Mouse (Mus musculus): ENCODE measurements around the gene Kdm4b. TPM values are rescaled to one million over a fixed set of nuclear protein-coding genes. Genes with fewer than 3 reads are reported as not detected.

Kdm4b gene
- total and polyA plus RNA-seq, 3 experiments = 9.1 to 27.5 TPM; not detected in 1

DNA sequence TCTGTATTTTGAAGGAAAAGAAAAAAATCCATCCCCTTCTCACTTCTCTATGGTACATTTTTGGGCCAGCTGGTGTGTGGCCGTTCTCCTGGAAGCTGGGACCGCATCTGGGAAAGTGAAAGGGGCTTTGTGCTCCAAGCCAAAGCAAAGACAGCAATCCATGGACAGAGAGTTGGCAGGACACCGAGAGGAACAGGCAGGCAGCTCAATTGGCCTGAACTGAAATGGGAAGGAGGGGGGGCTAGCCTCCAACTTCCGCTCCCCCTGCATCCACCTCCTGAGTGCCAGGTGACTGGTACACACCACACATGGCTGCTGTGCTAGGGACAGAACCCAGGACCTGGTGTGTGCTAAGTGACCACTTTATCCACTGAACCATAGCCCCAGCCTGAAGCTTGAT, 43.1 kb upstream of the Kdm4b start:
- H3K4me3 ChIP-seq (ENCODE audit: control insufficient read depth in 1 of 2, insufficient read depth in 1 of 2, low read depth in 2 of 2, low read length in 2 of 2) = no peak overlapping the region
- no peaks in the 10 kb centered on the region for H3K79me2 ChIP-seq (ENCODE audit: control insufficient read depth, insufficient read depth, low read length, poor library complexity)
- peaks cover 0 to 10% of the 10 kb centered on the region in 2 experiments; a peak in 2 of 4 replicates for H3K36me3 ChIP-seq (ENCODE audit: control insufficient read depth in 1 of 2, insufficient read depth in 2 of 2, low read length in 2 of 2)
- H3K9ac ChIP-seq (ENCODE audit: control insufficient read depth, low read depth, low read length, poor library complexity, severe bottlenecking) = peak overlapping the region; percentile 17; the same call in 1 of the 2 replicates
- H3K4me1 ChIP-seq (ENCODE audit: control insufficient read depth in 1 of 2, insufficient read depth in 2 of 2, low read length in 2 of 2) = peaks cover 0 to 26% of the 10 kb centered on the region in 2 experiments; a peak in 3 of 4 replicates
- DNase-seq (ENCODE audit: low read depth, low spot score) = no peak
- no peaks in the 10 kb centered on the region for H3K27me3 ChIP-seq (ENCODE audit: control insufficient read depth in 1 of 2, insufficient read depth in 2 of 2, low read length in 2 of 2)
- no peaks in the 10 kb centered on the region for H3K9me3 ChIP-seq (replicated peaks; ENCODE audit: insufficient read depth, low read length)
- H3K27ac ChIP-seq (ENCODE audit: control insufficient read depth, low read depth, low read length) = no peak overlapping the region
- TF ChIP-seq BHLHE40 (IDR thresholded peaks at IDR 0.05; ENCODE audit: borderline replicate concordance, low read depth, low read length) (no peak), USF2 (IDR thresholded peaks at IDR 0.05; ENCODE audit: borderline replicate concordance in 1 of 2, insufficient read depth in 1 of 2, low read depth in 1 of 2, low read length in 2 of 2) (no peak)

DNA sequence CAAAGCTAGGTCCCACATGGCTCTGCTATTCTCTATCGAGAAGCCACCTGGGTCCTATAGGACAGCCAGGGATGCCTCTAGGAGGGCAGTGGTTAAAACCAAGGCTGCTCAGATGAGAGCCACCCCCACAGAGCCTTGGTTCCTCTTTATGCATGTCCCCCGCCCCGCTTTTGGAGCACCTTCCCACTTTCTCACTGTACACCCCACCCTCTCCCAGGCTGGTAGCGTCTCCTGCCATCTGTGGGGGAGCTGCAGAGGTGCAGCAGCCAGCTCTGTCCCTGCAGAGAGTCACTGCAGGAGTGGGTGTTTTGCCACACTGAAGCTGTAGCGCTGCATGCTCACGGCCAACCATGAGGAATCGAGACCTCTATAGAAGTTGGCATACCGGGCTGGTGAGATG, 42.5 kb upstream of the Kdm4b start:
- H3K4me1 ChIP-seq (ENCODE audit: control insufficient read depth in 1 of 2, insufficient read depth in 2 of 2, low read length in 2 of 2) = peaks cover 0 to 26% of the 10 kb centered on the region in 2 experiments; a peak in 3 of 4 replicates
- H3K9me3 ChIP-seq (replicated peaks; ENCODE audit: insufficient read depth, low read length) = no peaks in the 10 kb centered on the region
- H3K27me3 ChIP-seq (ENCODE audit: control insufficient read depth in 1 of 2, insufficient read depth in 2 of 2, low read length in 2 of 2) = no peaks in the 10 kb centered on the region
- no peak overlapping the region for H3K27ac ChIP-seq (ENCODE audit: control insufficient read depth, low read depth, low read length)
- DNase-seq (ENCODE audit: low read depth, low spot score) = peak; percentile 68
- peaks cover 0 to 13% of the 10 kb centered on the region in 2 experiments; a peak in 2 of 4 replicates for H3K36me3 ChIP-seq (ENCODE audit: control insufficient read depth in 1 of 2, insufficient read depth in 2 of 2, low read length in 2 of 2)
- no peak overlapping the region for H3K9ac ChIP-seq (ENCODE audit: control insufficient read depth, low read depth, low read length, poor library complexity, severe bottlenecking)
- TF ChIP-seq RCOR1 (IDR thresholded peaks at IDR 0.05; ENCODE audit: low read depth, low read length) (no peak), CTCF (IDR thresholded peaks at IDR 0.05 in 2 of 3, conservative IDR thresholded peaks at IDR 0.05 in 1 of 3; ENCODE audit: control insufficient read depth in 1 of 3, insufficient read depth in 1 of 3, low read depth in 2 of 3, low read length in 3 of 3, poor library complexity in 1 of 3, severe bottlenecking in 1 of 3) (0 out of 6 replicates have a peak, but pooled peaks of 1 of the 3 experiments have one; percentile 0), NRF1 (IDR thresholded peaks at IDR 0.05; ENCODE audit: insufficient read depth, low read depth, low read length, poor library complexity, severe bottlenecking) (no peak)
- no peaks in the 10 kb centered on the region for H3K79me2 ChIP-seq (ENCODE audit: control insufficient read depth, insufficient read depth, low read length, poor library complexity)
- H3K4me3 ChIP-seq (ENCODE audit: control insufficient read depth in 1 of 2, insufficient read depth in 1 of 2, low read depth in 2 of 2, low read length in 2 of 2) = no peak overlapping the region

DNA sequence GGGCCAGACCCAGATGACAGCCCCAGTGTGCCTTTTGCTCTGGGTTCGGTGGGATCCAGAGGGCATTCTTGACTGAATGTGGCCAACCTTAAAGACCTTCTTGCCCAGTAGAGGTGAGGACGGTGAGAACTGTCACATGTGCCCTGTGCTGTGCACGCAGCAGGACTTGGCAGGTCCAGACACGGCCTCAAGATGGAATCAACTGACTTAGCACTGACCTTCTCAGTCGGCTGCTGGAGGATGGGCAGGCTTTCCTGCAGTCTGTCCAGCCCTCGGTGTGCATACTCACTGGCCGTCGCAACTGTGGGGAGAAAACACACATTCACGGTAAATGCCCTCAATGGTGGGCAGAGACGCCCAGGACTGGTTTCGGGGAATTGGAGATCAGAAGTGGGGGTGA, 39.9 kb upstream of the Kdm4b start:
- peaks cover 0 to 20% of the 10 kb centered on the region in 2 experiments; a peak in 2 of 4 replicates for H3K36me3 ChIP-seq (ENCODE audit: control insufficient read depth in 1 of 2, insufficient read depth in 2 of 2, low read length in 2 of 2)
- DNase-seq (ENCODE audit: low read depth, low spot score) = no peak

More for the DNA sequence above, 39.9 kb upstream of the Kdm4b start:
- no peak overlapping the region for H3K27ac ChIP-seq (ENCODE audit: control insufficient read depth, low read depth, low read length)
- H3K27me3 ChIP-seq (ENCODE audit: control insufficient read depth in 1 of 2, insufficient read depth in 2 of 2, low read length in 2 of 2) = no peaks in the 10 kb centered on the region
- H3K79me2 ChIP-seq (ENCODE audit: control insufficient read depth, insufficient read depth, low read length, poor library complexity) = no peaks in the 10 kb centered on the region; the same call in 1 of the 2 replicates
- no peak overlapping the region for H3K4me3 ChIP-seq (ENCODE audit: control insufficient read depth in 1 of 2, insufficient read depth in 1 of 2, low read depth in 2 of 2, low read length in 2 of 2)
- no peak overlapping the region for H3K9ac ChIP-seq (ENCODE audit: control insufficient read depth, low read depth, low read length, poor library complexity, severe bottlenecking)
- peaks cover 4 to 40% of the 10 kb centered on the region in 2 experiments; a peak in 3 of 4 replicates for H3K4me1 ChIP-seq (ENCODE audit: control insufficient read depth in 1 of 2, insufficient read depth in 2 of 2, low read length in 2 of 2)
- H3K9me3 ChIP-seq (replicated peaks; ENCODE audit: insufficient read depth, low read length) = no peaks in the 10 kb centered on the region
- TF ChIP-seq UBTF (IDR thresholded peaks at IDR 0.05; ENCODE audit: borderline replicate concordance, insufficient read depth, low read depth, low read length) (no peak), HCFC1 (IDR thresholded peaks at IDR 0.05; ENCODE audit: low read depth, low read length) (no peak), ZNF384 (IDR thresholded peaks at IDR 0.05; ENCODE audit: low read depth, low read length) (no peak), CHD2 (IDR thresholded peaks at IDR 0.05; ENCODE audit: low read length) (no peak), POLR2A (IDR thresholded peaks at IDR 0.05; ENCODE audit: control insufficient read depth in 1 of 2, insufficient read depth in 1 of 2, low read depth in 1 of 2, low read length in 2 of 2, poor library complexity in 1 of 2) (no peak), ZKSCAN1 (IDR thresholded peaks at IDR 0.05; ENCODE audit: low read depth, low read length) (no peak), SMC3 (IDR thresholded peaks at IDR 0.05; ENCODE audit: low read depth, low read length) (no peak), MYC (IDR thresholded peaks at IDR 0.05; ENCODE audit: low read depth, low read length) (no peak), E2F4 (IDR thresholded peaks at IDR 0.05; ENCODE audit: borderline replicate concordance, low read depth, low read length) (no peak), TAL1 (IDR thresholded peaks at IDR 0.05; ENCODE audit: low read length) (no peak), TBP (IDR thresholded peaks at IDR 0.05; ENCODE audit: low read depth, low read length) (no peak)

All from MEL (cell line).